Mouse (Mus musculus) E14TG2a.4 (cell line): ENCODE measurements around the gene Mcmbp.

Experiments used
- H3K27me3 ChIP-seq: 2 replicates; pipeline ENCODE4 v1.6.1; 2014; ENCODE audit warnings: low read length, control low read depth; ENCODE audit not compliant: insufficient read depth
- H3K36me3 ChIP-seq: 2 replicates; pipeline ENCODE4 v1.6.1; 2014; ENCODE audit warnings: low read length, control low read depth; ENCODE audit not compliant: insufficient read depth
- H3K4me1 ChIP-seq: replicated peaks from 2 replicates; pipeline ENCODE4 v1.6.1; 2014; ENCODE audit warnings: low read depth, low read length, control low read depth
- H3K4me3 ChIP-seq: replicated peaks from 2 replicates; pipeline ENCODE4 v1.5.1; 2014; ENCODE audit warnings: mild to moderate bottlenecking, low read length
- H3K9me3 ChIP-seq: 2 replicates; pipeline ENCODE4 v1.6.1; 2014; ENCODE audit warnings: low read length, control low read depth
- CTCF ChIP-seq: conservative IDR thresholded peaks from 2 replicates; pipeline ENCODE4 v1.5.1; 2014; ENCODE audit warnings: low read length
- NANOG ChIP-seq: IDR thresholded peaks from 2 replicates; pipeline ENCODE4 v1.6.1; 2014; ENCODE audit warnings: borderline replicate concordance, low read length, mixed read lengths
- POU5F1 ChIP-seq: IDR thresholded peaks from 2 replicates; pipeline ENCODE4 v1.6.1; 2014; ENCODE audit warnings: low read length, borderline replicate concordance

Mcmbp gene

GRCm38 (mm10) chr7:128740334-128740733 is at the start of gene Mcmbp:
TSS of gene Mcmbp (minus strand) at chr7:128740495.
- no peak for TF ChIP-seq NANOG
- no peak for TF ChIP-seq POU5F1
- TF ChIP-seq CTCF: no peak
- peaks cover 51% of the 10 kb centered on the region for H3K4me1 ChIP-seq
- H3K27me3 ChIP-seq: no peaks in the 10 kb centered on the region
- H3K9me3 ChIP-seq: no peaks in the 10 kb centered on the region
- H3K36me3 ChIP-seq: peaks cover 17% of the 10 kb centered on the region
- H3K4me3 ChIP-seq: peak within 1 kb of the TSS; percentile 93

- Histone ChIP-seq H3K9me3 (no peaks in the 10 kb centered on the region), H3K4me3 (no peak overlapping the region)
Observed at GRCm38 (mm10) chr7:128790045-128790444, 49.8 kb upstream of the Mcmbp start.

GRCm38 (mm10) chr7:128781846-128782245 is 41.6 kb upstream of the Mcmbp start:
- H3K4me3 ChIP-seq: no peak overlapping the region
- H3K9me3 ChIP-seq: no peaks in the 10 kb centered on the region
- no peak for TF ChIP-seq NANOG
- no peak for TF ChIP-seq CTCF
- no peak for TF ChIP-seq POU5F1

More at GRCm38 (mm10) chr7:128790045-128790444, 49.8 kb upstream of the Mcmbp start:
- Histone ChIP-seq H3K36me3 (peaks cover 8% of the 10 kb centered on the region), H3K27me3 (no peaks in the 10 kb centered on the region), H3K4me1 (no peaks in the 10 kb centered on the region)
- TF ChIP-seq CTCF: no peak
- TF ChIP-seq POU5F1: no peak
- TF ChIP-seq NANOG: no peak

GRCm38 (mm10) chr7:128779305-128779704 is 39.0 kb upstream of the Mcmbp start:
- Histone ChIP-seq H3K27me3 (no peaks in the 10 kb centered on the region), H3K36me3 (peaks cover 95% of the 10 kb centered on the region), H3K9me3 (no peaks in the 10 kb centered on the region), H3K4me1 (peaks cover 5% of the 10 kb centered on the region; the same call in 1 of the 2 replicates), H3K4me3 (no peak overlapping the region)
- TF ChIP-seq CTCF (peak; percentile 73), POU5F1 (no peak), NANOG (no peak)

More at GRCm38 (mm10) chr7:128781846-128782245, 41.6 kb upstream of the Mcmbp start:
- Histone ChIP-seq H3K27me3 (no peaks in the 10 kb centered on the region), H3K4me1 (peaks cover 5% of the 10 kb centered on the region; the same call in 1 of the 2 replicates), H3K36me3 (peaks cover 86% of the 10 kb centered on the region)

- TF ChIP-seq CTCF (no peak), POU5F1 (no peak), NANOG (no peak)
- H3K27me3 ChIP-seq: no peaks in the 10 kb centered on the region
- no peaks in the 10 kb centered on the region for H3K9me3 ChIP-seq
- peaks cover 98% of the 10 kb centered on the region for H3K36me3 ChIP-seq
- H3K4me1 ChIP-seq: no peaks in the 10 kb centered on the region
- no peak overlapping the region for H3K4me3 ChIP-seq
Observed at GRCm38 (mm10) chr7:128777201-128777600, 36.9 kb upstream of the Mcmbp start.

- H3K27me3 ChIP-seq: no peaks in the 10 kb centered on the region
- peaks cover 96% of the 10 kb centered on the region for H3K36me3 ChIP-seq
- no peaks in the 10 kb centered on the region for H3K4me1 ChIP-seq
- no peak for TF ChIP-seq NANOG
- TF ChIP-seq POU5F1: no peak
- TF ChIP-seq CTCF: no peak
- H3K4me3 ChIP-seq: no peak overlapping the region
- no peaks in the 10 kb centered on the region for H3K9me3 ChIP-seq
Observed at GRCm38 (mm10) chr7:128766696-128767095, 26.4 kb upstream of the Mcmbp start.

- Histone ChIP-seq H3K27me3 (no peaks in the 10 kb centered on the region), H3K36me3 (peaks cover 98% of the 10 kb centered on the region), H3K4me1 (no peaks in the 10 kb centered on the region), H3K9me3 (no peaks in the 10 kb centered on the region), H3K4me3 (no peak overlapping the region)
- no peak for TF ChIP-seq CTCF
- TF ChIP-seq POU5F1: no peak
- TF ChIP-seq NANOG: no peak
Observed at GRCm38 (mm10) chr7:128758948-128759347, 18.7 kb upstream of the Mcmbp start.

GRCm38 (mm10) chr7:128755396-128755795 is 15.1 kb upstream of the Mcmbp start:
- no peak for TF ChIP-seq CTCF
- TF ChIP-seq NANOG: no peak
- no peak for TF ChIP-seq POU5F1
- H3K4me1 ChIP-seq: peaks cover under 1% of the 10 kb centered on the region; the same call in 1 of the 2 replicates
- H3K9me3 ChIP-seq: no peaks in the 10 kb centered on the region
- H3K4me3 ChIP-seq: no peak overlapping the region
- peaks cover 100% of the 10 kb centered on the region for H3K36me3 ChIP-seq
- H3K27me3 ChIP-seq: no peaks in the 10 kb centered on the region

- no peaks in the 10 kb centered on the region for H3K9me3 ChIP-seq
- H3K4me1 ChIP-seq: peaks cover 27% of the 10 kb centered on the region
Observed at GRCm38 (mm10) chr7:128752012-128752411, 11.7 kb upstream of the Mcmbp start.

More at GRCm38 (mm10) chr7:128752012-128752411, 11.7 kb upstream of the Mcmbp start:
- Histone ChIP-seq H3K36me3 (peaks cover 93% of the 10 kb centered on the region), H3K27me3 (no peaks in the 10 kb centered on the region), H3K4me3 (no peak overlapping the region)
- no peak for TF ChIP-seq POU5F1
- no peak for TF ChIP-seq CTCF
- TF ChIP-seq NANOG: no peak
